Mouse (Mus musculus): ENCODE measurements at regions not wholly inside any gene's neighbourhood (a gene's known extent, or its start where the extent isn't known, plus 50 kb on each side); places are given as distances from the start of the nearest gene placed in this dataset.

DNA sequence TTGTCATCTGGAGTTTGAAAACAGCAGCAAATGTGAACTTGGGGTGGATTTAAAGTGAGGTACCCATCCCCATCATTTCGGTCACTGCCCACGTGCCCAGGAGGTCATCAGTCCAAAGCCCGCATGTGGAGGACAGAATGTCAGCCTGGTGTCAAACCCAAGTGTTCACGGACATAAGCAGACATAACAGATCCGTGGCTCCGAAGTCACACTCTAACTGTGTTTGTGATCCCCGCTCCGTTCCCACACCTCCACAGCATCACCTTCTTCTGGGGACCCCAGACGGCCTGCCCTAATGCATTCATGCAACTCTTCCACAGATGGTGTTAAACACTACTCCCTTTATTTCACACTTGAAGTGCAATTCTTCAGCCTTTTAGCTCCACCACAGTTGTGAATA is 462.8 kb upstream of the Cdh4 start:
- TF ChIP-seq CTCF (IDR thresholded peaks at IDR 0.05; ENCODE audit: extremely low read depth, insufficient read depth, low read length) (no peak), POLR2A (IDR thresholded peaks at IDR 0.05; ENCODE audit: extremely low read depth, insufficient read depth, low read length) (no peak)
